Mouse (Mus musculus) forebrain, postnatal 0 days (tissue): ENCODE measurements around the gene Cdk19. TPM values are rescaled to one million over a fixed set of nuclear protein-coding genes. Genes with fewer than 3 reads are reported as not detected.

Experiments
- ATAC-seq: fragments of 200-750 bp; cut with Nextera tagmentation; 2 replicates; pipeline ENCODE4 v1.8.0; 2017; ENCODE audit warnings: mild to moderate bottlenecking, moderate library complexity
- DNase-seq: peaks from one replicate; pipeline ENCODE4 v3.0.0-alpha.2; 2015
- H3K27ac ChIP-seq: fragments of 300-500 bp; sonication (generic); 2 replicates; pipeline ENCODE4 v1.5.1; 2014; ENCODE audit warnings: low read depth, mild to moderate bottlenecking, antibody characterized with exemption, low read length, moderate library complexity, mixed read lengths
- H3K27me3 ChIP-seq: fragments of 300-500 bp; sonication (generic); 2 replicates; pipeline ENCODE4 v1.6.1; 2014; ENCODE audit warnings: mild to moderate bottlenecking, low read length, mixed read lengths; ENCODE audit not compliant: insufficient read depth
- H3K36me3 ChIP-seq: fragments of 300-500 bp; sonication (generic); 2 replicates; pipeline ENCODE4 v1.6.1; 2014; ENCODE audit warnings: mild to moderate bottlenecking, moderate library complexity; ENCODE audit not compliant: insufficient read depth
- H3K4me1 ChIP-seq: fragments of 300-500 bp; sonication (generic); 2 replicates; pipeline ENCODE4 v1.6.1; 2014; ENCODE audit warnings: antibody characterized with exemption; ENCODE audit not compliant: insufficient read depth
- H3K4me2 ChIP-seq: fragments of 300-500 bp; sonication (generic); 2 replicates; pipeline ENCODE4 v1.6.1; 2014; ENCODE audit warnings: low read depth, mild to moderate bottlenecking, moderate library complexity
- H3K4me3 ChIP-seq: fragments of 300-500 bp; sonication (generic); 2 replicates; pipeline ENCODE4 v1.5.1; 2014; ENCODE audit warnings: low read depth, low read length, mixed read lengths
- H3K9ac ChIP-seq: fragments of 300-500 bp; sonication (generic); 2 replicates; pipeline ENCODE4 v1.6.1; 2014; ENCODE audit warnings: mild to moderate bottlenecking
- H3K9me3 ChIP-seq: fragments of 300-500 bp; sonication (generic); 2 replicates; pipeline ENCODE4 v1.6.1; 2016; ENCODE audit warnings: low read length
- CTCF ChIP-seq: sonication (generic); IDR thresholded peaks from 2 replicates; pipeline ENCODE4 v1.5.1; 2016; ENCODE audit warnings: antibody characterized with exemption, control low read depth, low read depth
- WGBS: fragments of 180-500 bp; shearing (Covaris S2); extraction: QIAGEN DNeasy Blood & Tissue Kit; methylation state at CpG from one replicate; pipeline ENCODE4 v1.1.7; 2014; 5-methylcytosine and 5-hydroxymethylcytosine counted together
- polyA plus RNA-seq: library from polyadenylated mRNA; unstranded; fragments of >200 nt; fragmentation: Nextera tagmentation; extraction: Ambion mirVana; gene quantifications from 2 replicates; pipeline ENCODE4 v1.2.1, GENCODE M21; 2015
- total RNA-seq: library from RNA; depleted of rRNA; stranded (reverse); fragments of >200 nt; gene quantifications from 2 replicates; pipeline ENCODE4 v1.2.3, GENCODE M21; 2014

The Cdk19 gene
- total and polyA plus RNA-seq, 2 experiments from 2014 or later = 11.5 to 33.7 TPM

GRCm38 (mm10) chr10:40363004-40363403 lies 23.6 kb downstream of the Cdk19 start:
- TF ChIP-seq CTCF = no peak
- no peak overlapping the region for H3K9ac ChIP-seq
- 44% methylated on average over 4 of the region's 4 CpGs for WGBS

GRCm38 (mm10) chr10:40364642-40365361 lies 25.4 kb downstream of the Cdk19 start:
- WGBS = 42% methylated on average over 5 of the region's 5 CpGs
- Histone ChIP-seq H3K9me3 (no peaks in the 10 kb centered on the region), H3K4me3 (no peak overlapping the region), H3K9ac (0 out of 2 replicates have a peak overlapping the region, but pooled peaks have one; percentile 28), H3K27me3 (no peaks in the 10 kb centered on the region), H3K4me1 (0 out of 2 replicates have a peak, but pooled peaks cover 7% of the 10 kb centered on the region), H3K27ac (peak overlapping the region; percentile 40), H3K36me3 (no peaks in the 10 kb centered on the region), H3K4me2 (no peak overlapping the region)
- no peak for TF ChIP-seq CTCF
- DNase-seq (peak; percentile 66), ATAC-seq (peak; percentile 60; the same call in 1 of the 2 replicates)

More at GRCm38 (mm10) chr10:40363004-40363403, 23.6 kb downstream of the Cdk19 start:
- no peak overlapping the region for H3K4me3 ChIP-seq
- ATAC-seq = no peak
- H3K36me3 ChIP-seq = no peaks in the 10 kb centered on the region
- H3K9me3 ChIP-seq = no peaks in the 10 kb centered on the region
- no peak for DNase-seq
- no peaks in the 10 kb centered on the region for H3K27me3 ChIP-seq
- no peak overlapping the region for H3K4me2 ChIP-seq
- no peak overlapping the region for H3K27ac ChIP-seq
- 0 out of 2 replicates have a peak, but pooled peaks cover 7% of the 10 kb centered on the region for H3K4me1 ChIP-seq

GRCm38 (mm10) chr10:40365991-40366390 lies 26.6 kb downstream of the Cdk19 start:
- H3K4me1 ChIP-seq = 0 out of 2 replicates have a peak, but pooled peaks cover 7% of the 10 kb centered on the region
- H3K27me3 ChIP-seq = no peaks in the 10 kb centered on the region
- no peak for DNase-seq
- no peak overlapping the region for H3K4me3 ChIP-seq
- TF ChIP-seq CTCF = no peak
- no peak for ATAC-seq
- no peak overlapping the region for H3K9ac ChIP-seq
- no peaks in the 10 kb centered on the region for H3K36me3 ChIP-seq
- 54% methylated on average over 2 of the region's 2 CpGs for WGBS
- no peak overlapping the region for H3K4me2 ChIP-seq
- H3K27ac ChIP-seq = no peak overlapping the region
- H3K9me3 ChIP-seq = no peaks in the 10 kb centered on the region

GRCm38 (mm10) chr10:40368516-40368915 lies 29.2 kb downstream of the Cdk19 start:
- Histone ChIP-seq H3K4me1 (peaks cover 24% of the 10 kb centered on the region; the same call in 1 of the 2 replicates), H3K27me3 (no peaks in the 10 kb centered on the region), H3K4me3 (no peak overlapping the region), H3K9ac (no peak overlapping the region), H3K4me2 (no peak overlapping the region), H3K27ac (no peak overlapping the region), H3K9me3 (no peaks in the 10 kb centered on the region), H3K36me3 (no peaks in the 10 kb centered on the region)
- no peak for TF ChIP-seq CTCF
- 86% methylated on average over 1 of the region's 1 CpGs for WGBS
- ATAC-seq (no peak), DNase-seq (no peak)

GRCm38 (mm10) chr10:40370156-40370555 lies 30.8 kb downstream of the Cdk19 start:
- no peaks in the 10 kb centered on the region for H3K36me3 ChIP-seq
- no peak overlapping the region for H3K27ac ChIP-seq
- H3K9ac ChIP-seq = no peak overlapping the region
- no peak for ATAC-seq
- no peaks in the 10 kb centered on the region for H3K27me3 ChIP-seq
- H3K4me1 ChIP-seq = peaks cover 17% of the 10 kb centered on the region; the same call in 1 of the 2 replicates
- no peak for DNase-seq
- TF ChIP-seq CTCF = peak; percentile 33; the same call in 1 of the 2 replicates
- no peaks in the 10 kb centered on the region for H3K9me3 ChIP-seq
- no peak overlapping the region for H3K4me3 ChIP-seq
- no peak overlapping the region for H3K4me2 ChIP-seq

GRCm38 (mm10) chr10:40371184-40371913 lies 32.0 kb downstream of the Cdk19 start:
- H3K4me3 ChIP-seq = no peak overlapping the region
- H3K4me2 ChIP-seq = peak overlapping the region; percentile 30; the same call in 1 of the 2 replicates
- no peaks in the 10 kb centered on the region for H3K27me3 ChIP-seq
- no peak for ATAC-seq
- no peak for TF ChIP-seq CTCF
- DNase-seq = no peak
- peak overlapping the region; percentile 29; the same call in 1 of the 2 replicates for H3K27ac ChIP-seq
- no peaks in the 10 kb centered on the region for H3K9me3 ChIP-seq
- H3K36me3 ChIP-seq = no peaks in the 10 kb centered on the region
- H3K9ac ChIP-seq = no peak overlapping the region
- 70% methylated on average over 8 of the region's 8 CpGs for WGBS
- H3K4me1 ChIP-seq = peaks cover 20% of the 10 kb centered on the region; the same call in 1 of the 2 replicates
